Mouse (Mus musculus) lung, adult 2 months (tissue): ENCODE measurements around the gene Snrpc. TPM values are rescaled to one million over a fixed set of nuclear protein-coding genes. Genes with fewer than 3 reads are reported as not detected.

Experiments
- DNase-seq: peaks from one replicate; pipeline ENCODE4 v3.0.0; 2022
- H3K4me1 ChIP-seq: fragments of 200-500 bp; 2 replicates; pipeline ENCODE4 v1.6.1; 2011; ENCODE audit warnings: low read length; ENCODE audit not compliant: control insufficient read depth, insufficient read depth
- H3K4me3 ChIP-seq: fragments of 200-500 bp; replicated peaks from 2 replicates; pipeline ENCODE3; 2011; ENCODE audit warnings: low read depth, mild to moderate bottlenecking, control low read depth, low read length; ENCODE audit errors: extremely low read depth
- CTCF ChIP-seq: fragments of 200-500 bp; IDR thresholded peaks from 2 replicates; pipeline ENCODE4 v1.5.1; 2011; ENCODE audit warnings: mild to moderate bottlenecking, low read length, control low read depth; ENCODE audit not compliant: insufficient read depth
- POLR2A ChIP-seq: fragments of 200-500 bp; IDR thresholded peaks from 2 replicates; pipeline ENCODE4 v1.6.1; 2011; ENCODE audit warnings: low read depth, mild to moderate bottlenecking, control low read depth, low read length, borderline replicate concordance; ENCODE audit errors: extremely low read depth
- WGBS: fragments of 180-500 bp; shearing (Covaris S2); methylation state at CpG from one replicate; pipeline ENCODE4 v1.1.7; 2018; 5-methylcytosine and 5-hydroxymethylcytosine counted together
- polyA plus RNA-seq: library from polyadenylated mRNA; depleted of rRNA; stranded (reverse); fragments of >200 nt; gene quantifications from 2 replicates; pipeline ENCODE4 v1.2.3, GENCODE M21; 2012

Gene Snrpc
- polyA plus RNA-seq, 1 experiment, result 90.0 TPM

DNA sequence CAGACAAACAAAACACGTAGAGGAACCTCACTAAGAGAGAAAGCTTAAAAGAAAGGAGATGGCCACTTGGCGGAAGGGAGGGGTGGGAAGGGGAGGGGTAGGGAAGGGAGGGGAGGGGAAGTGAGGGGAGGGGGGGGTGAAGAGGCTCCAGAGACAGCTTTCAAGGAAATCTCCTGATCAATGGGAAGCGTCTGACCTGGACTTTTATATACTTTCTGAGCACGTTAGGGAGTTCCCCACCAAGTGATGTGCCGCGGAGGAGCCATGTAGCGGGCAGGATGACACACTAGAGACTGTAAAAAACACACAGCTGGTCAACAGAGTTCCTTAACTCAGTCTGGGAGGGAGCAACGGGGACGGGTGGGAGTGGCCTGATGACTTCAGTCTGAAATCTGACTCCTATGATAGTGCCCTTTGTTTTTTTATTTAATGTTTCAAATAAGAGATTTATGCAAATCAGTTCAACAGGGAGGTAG lies 11.0 kb upstream of the Snrpc start:
- peak; percentile 58; the same call in 1 of the 2 replicates for TF ChIP-seq POLR2A
- no peak for TF ChIP-seq CTCF
- H3K4me1 ChIP-seq, result no peaks in the 10 kb centered on the region
- WGBS, result 1% methylated on average over 8 of the region's 9 CpGs
- DNase-seq, result peak; percentile 28
- peak overlapping the region; percentile 50 for H3K4me3 ChIP-seq

DNA sequence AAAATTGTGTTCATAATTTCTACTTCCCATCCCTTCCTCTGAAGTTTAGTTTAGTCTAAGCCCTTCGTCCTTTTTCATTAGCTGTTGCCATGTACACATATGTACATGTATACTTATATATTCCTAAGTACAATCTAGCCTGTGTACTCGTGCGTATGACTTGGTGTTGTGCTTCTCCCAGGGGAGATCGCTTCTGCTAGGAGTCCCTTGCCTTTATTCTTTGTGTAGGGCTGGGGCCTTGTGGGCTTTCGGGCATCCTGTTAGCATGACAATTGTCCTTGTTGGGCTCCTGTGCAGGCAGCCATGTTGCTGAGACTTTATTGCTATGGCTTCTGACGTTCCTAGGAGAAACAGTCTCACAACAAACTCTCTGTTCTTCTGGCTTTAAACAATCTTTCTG lies 10.4 kb upstream of the Snrpc start:
- no peak overlapping the region for H3K4me3 ChIP-seq
- 35% methylated on average over 6 of the region's 6 CpGs for WGBS
- TF ChIP-seq POLR2A, result no peak
- no peak for TF ChIP-seq CTCF
- no peaks in the 10 kb centered on the region for H3K4me1 ChIP-seq
- DNase-seq, result no peak

DNA sequence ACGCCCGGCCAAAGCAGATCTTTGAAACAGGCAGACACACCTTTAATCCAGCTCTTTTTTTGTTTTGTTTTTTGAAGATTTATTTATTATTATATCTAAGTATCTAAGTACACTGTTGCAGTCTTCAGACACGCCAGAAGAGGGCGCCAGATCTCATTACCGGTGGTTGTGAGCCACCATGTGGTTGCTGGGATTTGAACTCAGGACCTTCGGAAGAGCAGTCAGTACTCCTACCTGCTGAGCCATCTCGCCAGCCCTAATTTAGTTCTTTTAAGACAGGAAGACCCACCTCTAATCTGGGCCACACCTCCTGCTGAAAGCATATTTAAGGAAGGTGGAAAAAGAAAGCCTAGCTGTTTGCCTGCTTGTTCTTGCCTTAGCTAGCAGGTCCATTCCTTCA lies 7.5 kb upstream of the Snrpc start:
- TF ChIP-seq POLR2A (no peak), CTCF (peak; percentile 20; the same call in 1 of the 2 replicates)
- no peak for DNase-seq
- no peak overlapping the region for H3K4me3 ChIP-seq
- WGBS, result 57% methylated on average over 7 of the region's 7 CpGs
- H3K4me1 ChIP-seq, result no peaks in the 10 kb centered on the region

DNA sequence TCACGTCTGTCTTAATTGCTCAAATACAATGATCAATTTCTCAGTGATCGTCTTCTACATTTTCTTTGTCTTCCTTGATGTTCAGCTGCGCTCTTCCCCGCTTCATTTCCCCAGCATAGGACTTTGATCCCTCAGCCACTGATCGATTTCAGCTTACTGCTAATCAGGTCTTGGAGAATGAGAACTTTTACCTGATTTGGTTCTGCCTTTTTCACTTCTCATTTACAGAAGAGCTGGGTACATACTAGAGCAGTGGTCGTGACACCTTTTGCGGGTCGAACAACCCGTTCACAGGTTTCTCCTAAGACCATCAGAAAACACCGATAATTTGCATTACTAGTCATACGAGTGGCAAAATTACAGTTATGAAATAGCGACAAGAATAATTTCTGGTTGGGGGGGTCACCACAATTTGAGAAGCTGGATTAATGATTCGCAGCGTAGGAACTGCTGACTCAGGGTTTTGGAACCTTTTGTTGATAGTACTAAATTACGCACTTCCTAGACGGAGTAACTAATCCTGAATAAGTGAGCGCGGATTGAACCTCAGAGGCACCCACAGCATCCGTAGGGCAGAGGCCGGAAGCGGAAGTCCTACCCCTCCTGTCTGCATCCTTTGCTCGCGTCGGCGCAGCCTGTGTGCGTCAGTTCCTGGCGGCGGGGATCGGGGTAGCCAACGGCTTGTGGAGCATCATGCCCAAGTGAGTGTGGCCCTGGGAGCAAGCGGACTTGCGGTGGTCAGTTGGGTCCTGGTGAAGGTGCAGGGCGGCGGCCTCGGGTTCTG lies 1.7 kb downstream of the Snrpc start:
- peaks cover 2% of the 10 kb centered on the region; the same call in 1 of the 2 replicates for H3K4me1 ChIP-seq
- H3K4me3 ChIP-seq, result peak overlapping the region; percentile 93
- DNase-seq, result peak; percentile 94
- 2% methylated on average over 35 of the region's 35 CpGs for WGBS
- TF ChIP-seq CTCF (no peak), POLR2A (peak; percentile 89)

DNA sequence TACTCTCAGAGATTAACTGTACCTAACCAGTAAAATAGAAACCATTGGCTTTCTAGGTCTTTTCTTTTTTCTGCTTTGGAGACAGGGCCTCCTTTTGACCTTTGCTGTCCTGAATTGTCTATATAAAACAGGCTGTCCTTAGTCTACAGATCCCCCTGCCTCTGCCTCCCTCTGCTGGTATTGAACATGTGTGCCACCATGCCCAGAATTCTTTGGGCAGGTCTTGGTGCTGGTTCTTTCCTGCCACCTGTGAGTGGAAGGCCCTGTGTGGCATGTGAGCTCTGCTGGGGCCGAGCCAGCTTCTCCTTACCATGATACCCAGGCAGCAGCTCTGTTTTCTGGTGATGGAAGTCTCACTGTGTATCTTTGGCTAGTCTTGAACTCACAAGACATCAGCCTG lies 10.4 kb downstream of the Snrpc start:
- H3K4me1 ChIP-seq, result no peaks in the 10 kb centered on the region
- no peak for TF ChIP-seq POLR2A
- no peak for TF ChIP-seq CTCF
- DNase-seq, result no peak
- 89% methylated on average over 1 of the region's 1 CpGs for WGBS
- no peak overlapping the region for H3K4me3 ChIP-seq

DNA sequence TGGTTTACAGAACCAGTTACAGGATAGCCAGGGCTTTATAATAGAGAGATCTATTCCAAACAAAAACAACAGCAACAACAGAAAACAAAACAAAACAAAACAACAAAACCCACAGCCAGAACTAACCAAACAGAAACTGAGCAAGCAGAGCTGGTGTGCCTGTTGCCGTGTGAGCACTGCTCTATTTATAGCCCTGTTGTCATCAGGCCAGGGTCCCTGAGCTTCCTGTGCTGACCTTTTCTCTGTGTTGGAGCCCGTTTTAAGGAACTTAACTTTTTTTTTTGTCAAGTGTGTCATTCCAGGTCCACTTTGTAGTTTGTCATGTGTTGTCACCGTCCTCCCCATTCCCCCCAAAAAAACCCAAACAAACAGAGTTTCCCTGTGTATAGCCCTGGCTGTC lies 13.1 kb downstream of the Snrpc start:
- WGBS, result 30% methylated on average over 3 of the region's 3 CpGs
- H3K4me3 ChIP-seq, result no peak overlapping the region
- DNase-seq, result no peak
- no peaks in the 10 kb centered on the region for H3K4me1 ChIP-seq
- TF ChIP-seq POLR2A (no peak), CTCF (no peak)

DNA sequence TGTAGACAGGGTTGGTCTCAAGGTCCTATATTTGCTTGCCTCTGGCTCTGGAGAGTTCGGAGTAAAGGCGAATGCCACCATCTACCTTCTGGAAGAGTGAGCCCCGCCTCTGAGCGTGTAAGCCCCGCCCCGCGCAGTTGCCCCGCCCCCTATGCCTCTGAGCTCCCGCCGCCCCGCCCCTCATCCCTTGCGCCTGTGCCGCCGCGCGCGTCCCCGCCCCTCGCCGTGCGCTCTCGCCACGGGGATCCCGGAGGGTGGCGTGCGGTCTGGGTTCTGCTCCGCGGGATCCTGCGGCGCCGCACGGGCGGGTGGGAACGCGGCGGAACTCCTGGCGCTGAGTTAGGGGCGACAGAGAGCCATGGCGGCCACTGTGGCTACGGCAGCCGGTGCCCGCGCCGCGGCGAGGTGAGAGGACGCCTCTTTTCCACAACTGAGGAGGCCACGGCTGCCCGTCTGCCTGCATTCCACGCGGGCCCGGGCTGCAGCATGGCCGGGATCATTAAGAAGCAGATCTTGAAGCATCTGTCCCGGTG lies 18.4 kb downstream of the Snrpc start, which contains the start of gene Uhrf1bp1:
Gene Uhrf1bp1, plus strand, starts transcription at position 177 of the 533 bp plus-strand sequence.
- 1% methylated on average over 54 of the region's 54 CpGs for WGBS
- peak; percentile 72 for DNase-seq
- TF ChIP-seq POLR2A (no peak), CTCF (no peak)
- Histone ChIP-seq H3K4me3 (peak within 1 kb of the TSS; percentile 82), H3K4me1 (peaks cover 5% of the 10 kb centered on the region; the same call in 1 of the 2 replicates)

DNA sequence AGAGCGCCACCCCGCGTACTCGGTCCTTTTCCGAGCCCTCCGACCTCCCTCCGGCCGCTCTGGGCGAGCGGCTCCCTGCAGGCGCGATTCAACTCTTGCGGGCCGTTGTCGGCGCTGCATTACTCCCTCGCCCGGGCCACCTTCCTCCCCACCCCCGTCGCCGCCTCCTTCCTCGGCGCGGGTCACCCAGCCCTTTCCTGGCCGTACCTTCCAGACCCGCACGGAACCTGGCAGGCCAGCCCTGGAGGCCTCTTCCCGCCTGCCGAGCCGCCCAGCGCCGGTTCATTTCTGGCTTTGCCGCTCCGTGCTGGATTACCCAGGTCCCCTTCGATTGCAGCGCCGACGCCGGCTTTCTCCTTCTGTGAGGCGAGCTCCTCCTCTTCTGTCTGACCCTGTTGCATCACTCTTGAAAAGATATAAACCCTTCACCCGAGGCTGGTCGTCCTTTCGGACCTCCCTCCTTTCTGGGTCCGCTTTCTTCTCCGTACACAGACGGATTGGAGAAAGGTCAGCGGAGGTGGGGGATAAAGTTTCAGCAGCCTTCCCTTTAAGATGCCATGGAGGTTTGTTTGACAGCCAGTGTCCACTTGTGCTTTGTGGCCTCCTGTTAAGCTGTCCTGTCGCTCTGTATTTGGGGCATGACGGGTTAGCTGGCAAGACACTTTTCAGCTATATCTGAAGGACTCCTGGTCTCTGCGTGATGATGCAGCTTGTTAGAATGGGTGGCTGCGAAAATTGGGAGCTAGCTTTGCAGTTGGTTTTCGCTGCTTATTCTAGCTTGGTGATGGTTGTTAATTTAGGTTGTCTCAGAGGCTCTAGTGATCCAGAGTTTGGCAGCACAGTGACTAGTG lies 19.1 kb downstream of the Snrpc start:
- TF ChIP-seq CTCF (no peak), POLR2A (no peak)
- peak; percentile 68 for DNase-seq
- Histone ChIP-seq H3K4me1 (peaks cover 5% of the 10 kb centered on the region; the same call in 1 of the 2 replicates), H3K4me3 (peak overlapping the region; percentile 82)
- WGBS, result 2% methylated on average over 52 of the region's 52 CpGs

DNA sequence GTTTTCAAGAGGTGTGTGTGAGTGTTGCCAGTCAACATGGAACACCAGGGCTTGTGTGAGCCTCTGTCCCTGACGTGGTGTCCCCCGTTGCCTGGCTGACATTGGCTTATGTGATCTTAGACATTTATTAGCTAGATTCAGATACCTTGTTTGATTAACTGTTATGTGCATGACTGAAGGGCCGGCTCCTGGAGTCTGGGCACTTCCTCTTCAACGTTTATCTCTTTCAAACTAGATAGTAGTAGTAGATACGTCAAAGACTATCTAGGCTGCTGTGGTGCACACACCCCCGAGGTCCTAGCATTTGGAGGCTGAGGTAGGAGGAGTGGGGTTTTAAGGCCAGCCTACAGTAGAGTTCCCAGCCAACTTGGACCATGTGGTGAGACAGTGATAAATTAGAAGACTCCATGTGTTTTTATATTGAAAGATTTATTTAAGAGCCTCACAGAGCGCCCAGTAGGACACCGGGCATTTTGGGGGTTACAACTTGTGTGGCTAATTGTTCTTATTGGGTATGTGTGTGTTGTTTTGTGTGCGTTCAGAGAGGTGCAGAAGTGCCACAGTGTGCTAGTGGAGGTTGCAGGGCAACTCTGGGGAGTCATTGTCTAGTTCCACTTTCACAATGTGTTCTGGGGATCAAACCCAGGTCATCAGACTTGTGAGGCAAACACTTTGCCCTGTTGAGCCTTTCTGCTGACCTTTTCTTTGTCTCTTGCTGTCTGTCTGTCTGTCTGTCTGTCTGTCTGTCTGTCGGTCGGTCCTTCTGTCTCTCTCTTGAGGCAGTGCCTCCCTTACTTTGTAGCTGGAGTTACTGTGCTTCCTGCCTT lies 19.9 kb downstream of the Snrpc start:
- Histone ChIP-seq H3K4me1 (peaks cover 5% of the 10 kb centered on the region; the same call in 1 of the 2 replicates), H3K4me3 (no peak overlapping the region)
- WGBS, result 37% methylated on average over 11 of the region's 11 CpGs
- TF ChIP-seq CTCF (no peak), POLR2A (no peak)
- DNase-seq, result no peak
